Comparison of ENCODE assay signal across 16 mouse cellular contexts in genomic region chr5:22519708-22520107, GRCm38 (mm10).
"Had no signal": no experiment of that assay in that cellular context is flagged by ENCODE, and none has a peak within 500 bp of the region (broad histone marks: within the 10 kb centered on the region; RNA-seq: fewer than 3 reads in every experiment).

No protein-coding gene starts in this region.

- H3K4me2 ChIP-seq: liver, embryonic 15.5 days; lung, embryonic 15.5 days; midbrain, embryonic 11.5 days; midbrain, embryonic 13.5 days; midbrain, embryonic 15.5 days; neural tube, embryonic 12.5 days had no signal

- ATAC-seq: liver, postnatal 0 days; lung, postnatal 0 days; midbrain, embryonic 13.5 days; midbrain, embryonic 15.5 days had no signal

- H3K4me1 ChIP-seq: liver, embryonic 15.5 days; lung, embryonic 15.5 days; megakaryocyte, embryonic 14.5 days; midbrain, embryonic 13.5 days; midbrain, embryonic 15.5 days; neural tube, embryonic 12.5 days had no signal

- H3K9ac ChIP-seq: liver, embryonic 15.5 days; liver, postnatal 0 days; lung, embryonic 15.5 days; midbrain, embryonic 13.5 days; midbrain, embryonic 15.5 days; neural tube, embryonic 12.5 days had no signal

- H3K27ac ChIP-seq: liver, embryonic 15.5 days; lung, embryonic 15.5 days; midbrain, embryonic 13.5 days; midbrain, embryonic 15.5 days; neural tube, embryonic 12.5 days had no signal

- H3K4me3 ChIP-seq: liver, embryonic 15.5 days; lung, embryonic 15.5 days; megakaryocyte, embryonic 14.5 days; midbrain, embryonic 13.5 days; midbrain, embryonic 15.5 days; neural tube, embryonic 12.5 days had no signal

- H3K9me3 ChIP-seq: liver, embryonic 15.5 days; lung, embryonic 15.5 days; megakaryocyte, embryonic 14.5 days; midbrain, embryonic 13.5 days; midbrain, embryonic 15.5 days; neural tube, embryonic 12.5 days had no signal

- DNase-seq: liver, postnatal 0 days; lung, adult 2 months; lung, postnatal 14 days; lung, postnatal 4 days; right cerebral cortex, postnatal 14 days; thymus, adult 18-20 months; thymus, postnatal 14 days; thymus, postnatal 36 days had no signal

- H3K27me3 ChIP-seq: liver, embryonic 15.5 days; lung, embryonic 15.5 days; megakaryocyte, embryonic 14.5 days; midbrain, embryonic 13.5 days; midbrain, embryonic 15.5 days; neural tube, embryonic 12.5 days had no signal
